Mouse (Mus musculus) midbrain, postnatal 0 days (tissue): ENCODE data around the gene Gan. TPM values are rescaled to one million over a fixed set of nuclear protein-coding genes. Genes with fewer than 3 reads are reported as not detected.

ENCODE experiments used
- ATAC-seq: fragments of 200-750 bp; cut with Nextera tagmentation; 2 replicates; pipeline ENCODE4 v1.8.0; 2017; ENCODE audit warnings: moderate number of reproducible peaks, mild to moderate bottlenecking, moderate TSS enrichment, moderate library complexity; ENCODE audit not compliant: low FRiP score
- DNase-seq: peaks from one replicate; pipeline ENCODE4 v3.0.0-alpha.2; 2015; ENCODE audit warnings: low spot score
- H3K27ac ChIP-seq: fragments of 300-500 bp; sonication (generic); 2 replicates; pipeline ENCODE4 v1.5.1; 2014; ENCODE audit warnings: low read depth, mild to moderate bottlenecking, low read length, mixed read lengths
- H3K27me3 ChIP-seq: fragments of 300-500 bp; sonication (generic); 2 replicates; pipeline ENCODE4 v1.6.1; 2014; ENCODE audit warnings: low read length, control low read depth, mixed read lengths; ENCODE audit not compliant: insufficient read depth
- H3K36me3 ChIP-seq: fragments of 300-500 bp; sonication (generic); 2 replicates; pipeline ENCODE4 v1.6.1; 2014; ENCODE audit warnings: low read length, control low read depth, mixed read lengths; ENCODE audit not compliant: insufficient read depth
- H3K4me1 ChIP-seq: fragments of 300-500 bp; sonication (generic); 2 replicates; pipeline ENCODE4 v1.6.1; 2014; ENCODE audit warnings: mild to moderate bottlenecking, control low read depth, antibody characterized with exemption, low read length, mixed read lengths; ENCODE audit not compliant: insufficient read depth
- H3K4me2 ChIP-seq: fragments of 300-500 bp; sonication (generic); 2 replicates; pipeline ENCODE4 v1.6.1; 2014; ENCODE audit warnings: low read depth, mild to moderate bottlenecking, low read length, mixed read lengths; ENCODE audit not compliant: poor library complexity, severe bottlenecking
- H3K4me3 ChIP-seq: fragments of 300-500 bp; sonication (generic); 2 replicates; pipeline ENCODE4 v1.5.1; 2014; ENCODE audit warnings: low read depth, mild to moderate bottlenecking, low read length, moderate library complexity
- H3K9ac ChIP-seq: fragments of 300-500 bp; sonication (generic); replicated peaks from 2 replicates; pipeline ENCODE4 v1.6.1; 2014; ENCODE audit warnings: mild to moderate bottlenecking, low read length, moderate library complexity, mixed read lengths; ENCODE audit not compliant: poor library complexity, severe bottlenecking
- H3K9me3 ChIP-seq: fragments of 300-500 bp; sonication (generic); 2 replicates; pipeline ENCODE4 v1.6.1; 2016; ENCODE audit warnings: low read length, control low read depth
- CTCF ChIP-seq: IDR thresholded peaks from 2 replicates; pipeline ENCODE4 v1.5.1; 2016; ENCODE audit warnings: antibody characterized with exemption, mild to moderate bottlenecking
- WGBS: fragments of 180-500 bp; shearing (Covaris S2); extraction: QIAGEN DNeasy Blood & Tissue Kit; methylation state at CpG from one replicate; pipeline ENCODE4 v1.1.7; 2014; 5-methylcytosine and 5-hydroxymethylcytosine counted together
- polyA plus RNA-seq: library from polyadenylated mRNA; unstranded; fragments of >200 nt; fragmentation: Nextera tagmentation; extraction: Ambion mirVana; gene quantifications from 2 replicates; pipeline ENCODE4 v1.2.1, GENCODE M21; 2015
- total RNA-seq: library from RNA; depleted of rRNA; stranded (reverse); fragments of >200 nt; gene quantifications from 2 replicates; pipeline ENCODE4 v1.2.3, GENCODE M21; 2014

The Gan gene
- total and polyA plus RNA-seq, 2 experiments from 2014 or later, result 4.6 to 13.5 TPM

DNA sequence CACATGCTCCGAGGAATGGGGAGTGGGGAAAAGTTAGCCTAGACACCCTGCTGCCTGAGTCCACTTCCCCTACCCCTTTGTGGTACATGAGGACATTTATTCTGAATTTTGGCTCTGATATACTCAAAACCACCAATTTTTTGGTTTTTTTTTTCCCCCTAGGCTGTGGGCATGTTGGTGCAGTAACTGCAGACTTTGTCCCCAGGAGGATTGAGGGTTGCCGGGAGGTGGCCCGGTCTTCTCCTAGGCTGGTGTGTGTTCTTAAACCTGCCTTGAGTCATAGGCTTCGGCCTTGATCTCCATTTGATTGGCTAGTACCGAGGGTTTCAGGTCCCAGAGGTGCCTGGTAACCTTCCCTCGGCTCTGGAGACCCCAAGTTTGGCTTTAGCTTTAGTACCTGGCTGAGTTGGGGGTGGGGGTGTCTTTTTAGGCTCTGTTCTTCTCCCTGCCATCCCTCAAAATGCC is 100.7 kb downstream of the Gan start:
- H3K9ac ChIP-seq, result peak overlapping the region; percentile 95
- no peaks in the 10 kb centered on the region for H3K9me3 ChIP-seq
- ATAC-seq (no peak), DNase-seq (no peak)
- H3K4me2 ChIP-seq, result peak overlapping the region; percentile 93
- peaks cover 17% of the 10 kb centered on the region for H3K4me1 ChIP-seq
- no peak for TF ChIP-seq CTCF
- H3K27me3 ChIP-seq, result no peaks in the 10 kb centered on the region
- H3K4me3 ChIP-seq, result peak overlapping the region; percentile 82
- WGBS, result 23% methylated on average over 6 of the region's 6 CpGs
- peak overlapping the region; percentile 65 for H3K27ac ChIP-seq
- H3K36me3 ChIP-seq, result no peaks in the 10 kb centered on the region

DNA sequence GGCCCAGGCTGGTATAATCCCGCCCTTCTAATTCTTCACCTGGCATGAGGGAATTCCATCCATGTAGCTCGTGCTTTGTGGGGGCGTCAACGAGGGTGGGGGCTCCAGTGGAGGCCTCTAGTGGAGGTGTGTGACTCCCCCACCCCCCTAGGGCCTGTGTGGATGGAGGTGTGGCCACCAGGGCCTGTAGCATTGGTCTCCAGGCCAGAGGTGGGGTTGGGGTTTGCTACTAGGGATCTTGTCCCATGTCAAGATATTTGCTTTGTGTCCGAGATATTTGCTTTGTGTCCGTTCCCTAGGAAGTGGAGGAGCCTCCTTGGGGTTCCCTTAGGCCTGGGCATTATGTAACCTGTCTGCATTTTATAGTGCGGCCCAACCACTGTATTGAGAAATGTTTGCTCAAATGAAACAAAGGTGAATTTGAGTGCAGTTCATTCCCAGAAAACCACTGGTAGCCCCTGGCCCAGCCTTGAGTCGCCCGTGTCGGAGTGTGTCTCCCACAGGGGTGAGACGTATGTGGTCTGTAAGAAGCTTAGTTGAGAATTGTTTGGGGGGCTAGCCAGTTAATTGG is 101.6 kb downstream of the Gan start:
- no peaks in the 10 kb centered on the region for H3K36me3 ChIP-seq
- H3K9me3 ChIP-seq, result no peaks in the 10 kb centered on the region
- peak overlapping the region; percentile 82 for H3K4me3 ChIP-seq
- peak overlapping the region; percentile 93 for H3K4me2 ChIP-seq
- peak overlapping the region; percentile 64; the same call in 1 of the 2 replicates for H3K27ac ChIP-seq
- no peaks in the 10 kb centered on the region for H3K27me3 ChIP-seq
- TF ChIP-seq CTCF, result no peak
- no peak for ATAC-seq
- WGBS, result 40% methylated on average over 11 of the region's 11 CpGs
- no peak for DNase-seq
- peak overlapping the region; percentile 95 for H3K9ac ChIP-seq
- peaks cover 17% of the 10 kb centered on the region for H3K4me1 ChIP-seq

DNA sequence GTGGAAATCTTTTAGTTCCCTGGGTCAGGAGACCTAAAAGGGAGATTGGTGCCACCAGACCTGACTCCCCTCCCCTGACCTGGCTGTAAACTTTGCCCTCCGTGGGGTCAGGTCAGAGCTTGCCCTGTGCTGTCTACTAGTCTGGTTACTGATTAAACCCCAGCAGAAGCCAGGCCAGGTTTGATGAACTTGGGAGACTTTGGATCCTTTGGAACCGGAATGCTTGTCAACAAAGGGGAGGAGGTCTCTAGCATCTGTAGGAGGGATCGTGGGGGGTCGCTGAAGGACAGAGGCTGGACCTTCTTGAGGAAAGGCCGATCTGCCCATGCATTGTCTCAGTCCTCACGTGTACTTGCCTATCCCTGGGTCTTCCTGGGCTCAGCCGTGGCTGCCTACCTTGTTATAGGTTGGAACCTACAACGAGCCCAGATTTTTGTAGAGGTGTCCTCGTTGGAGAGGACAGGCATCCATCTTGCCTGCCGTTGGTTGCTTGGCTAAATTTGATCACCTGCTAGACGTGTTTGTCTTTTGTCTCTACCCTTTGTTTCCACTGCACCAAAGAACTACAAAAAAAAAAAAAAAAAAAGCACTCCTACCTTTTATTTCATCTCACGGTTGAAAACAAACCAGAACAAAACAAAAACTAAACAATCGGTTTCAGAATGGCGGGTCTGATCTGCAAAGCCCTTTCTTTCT is 102.4 kb downstream of the Gan start:
- no peak for TF ChIP-seq CTCF
- WGBS, result 14% methylated on average over 14 of the region's 14 CpGs
- Histone ChIP-seq H3K27ac (peak overlapping the region; percentile 64), H3K4me1 (peaks cover 17% of the 10 kb centered on the region), H3K27me3 (no peaks in the 10 kb centered on the region), H3K36me3 (no peaks in the 10 kb centered on the region), H3K9ac (peak overlapping the region; percentile 95), H3K4me3 (peak overlapping the region; percentile 82), H3K4me2 (peak overlapping the region; percentile 93), H3K9me3 (no peaks in the 10 kb centered on the region)
- no peak for ATAC-seq
- no peak for DNase-seq

- DNase-seq, result peak; percentile 39
- H3K4me3 ChIP-seq, result peak overlapping the region; percentile 82
- H3K9me3 ChIP-seq, result no peaks in the 10 kb centered on the region
- no peak for TF ChIP-seq CTCF
- peak overlapping the region; percentile 95 for H3K9ac ChIP-seq
- H3K36me3 ChIP-seq, result no peaks in the 10 kb centered on the region
- ATAC-seq, result no peak
- H3K4me1 ChIP-seq, result peaks cover 17% of the 10 kb centered on the region
- peak overlapping the region; percentile 64 for H3K27ac ChIP-seq
- peak overlapping the region; percentile 93 for H3K4me2 ChIP-seq
- WGBS, result 12% methylated on average over 14 of the region's 14 CpGs
- no peaks in the 10 kb centered on the region for H3K27me3 ChIP-seq
Observed at GRCm38 (mm10) chr8:117260930-117261475, 103.1 kb downstream of the Gan start.

GRCm38 (mm10) chr8:117261702-117262101 is 103.8 kb downstream of the Gan start:
- Histone ChIP-seq H3K9ac (peak overlapping the region; percentile 95; the same call in 1 of the 2 replicates), H3K4me3 (peak overlapping the region; percentile 82), H3K36me3 (no peaks in the 10 kb centered on the region), H3K4me1 (peaks cover 17% of the 10 kb centered on the region), H3K9me3 (no peaks in the 10 kb centered on the region), H3K4me2 (peak overlapping the region; percentile 93), H3K27ac (no peak overlapping the region), H3K27me3 (no peaks in the 10 kb centered on the region)
- no peak for TF ChIP-seq CTCF
- 18% methylated on average over 9 of the region's 9 CpGs for WGBS
- DNase-seq, result no peak
- ATAC-seq, result no peak

DNA sequence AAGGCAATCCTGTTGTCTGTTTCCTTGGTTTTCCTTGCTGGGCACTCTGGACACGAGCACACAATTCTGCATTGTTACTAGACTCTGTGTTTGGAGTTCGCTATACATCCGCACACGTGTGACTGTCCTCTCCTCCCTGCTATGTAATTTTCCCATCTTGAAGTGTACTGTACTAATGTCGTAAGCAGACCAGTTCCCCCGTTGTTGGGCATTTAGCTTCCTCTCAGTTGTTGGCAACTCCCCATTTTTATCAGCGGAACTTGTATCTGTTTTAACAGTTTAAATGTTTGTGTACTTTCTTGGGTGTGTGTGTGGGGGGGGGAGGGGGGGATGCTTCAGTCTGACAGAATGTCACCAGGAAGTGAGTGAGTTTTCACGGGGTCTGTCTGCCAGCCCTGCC is 104.8 kb downstream of the Gan start:
- Histone ChIP-seq H3K4me1 (peaks cover 17% of the 10 kb centered on the region), H3K36me3 (no peaks in the 10 kb centered on the region), H3K27ac (no peak overlapping the region), H3K27me3 (no peaks in the 10 kb centered on the region), H3K9me3 (no peaks in the 10 kb centered on the region), H3K4me2 (no peak overlapping the region), H3K9ac (no peak overlapping the region), H3K4me3 (no peak overlapping the region)
- no peak for DNase-seq
- 63% methylated on average over 8 of the region's 8 CpGs for WGBS
- ATAC-seq, result no peak
- no peak for TF ChIP-seq CTCF
